Mouse (Mus musculus): ENCODE data around the gene Tjp2.
"Not testable (repeated sequence)": the region's sequence is repeated elsewhere in the genome, so short reads cannot be mapped to it uniquely, and the experiment has no call there.

The Tjp2 gene

DNA sequence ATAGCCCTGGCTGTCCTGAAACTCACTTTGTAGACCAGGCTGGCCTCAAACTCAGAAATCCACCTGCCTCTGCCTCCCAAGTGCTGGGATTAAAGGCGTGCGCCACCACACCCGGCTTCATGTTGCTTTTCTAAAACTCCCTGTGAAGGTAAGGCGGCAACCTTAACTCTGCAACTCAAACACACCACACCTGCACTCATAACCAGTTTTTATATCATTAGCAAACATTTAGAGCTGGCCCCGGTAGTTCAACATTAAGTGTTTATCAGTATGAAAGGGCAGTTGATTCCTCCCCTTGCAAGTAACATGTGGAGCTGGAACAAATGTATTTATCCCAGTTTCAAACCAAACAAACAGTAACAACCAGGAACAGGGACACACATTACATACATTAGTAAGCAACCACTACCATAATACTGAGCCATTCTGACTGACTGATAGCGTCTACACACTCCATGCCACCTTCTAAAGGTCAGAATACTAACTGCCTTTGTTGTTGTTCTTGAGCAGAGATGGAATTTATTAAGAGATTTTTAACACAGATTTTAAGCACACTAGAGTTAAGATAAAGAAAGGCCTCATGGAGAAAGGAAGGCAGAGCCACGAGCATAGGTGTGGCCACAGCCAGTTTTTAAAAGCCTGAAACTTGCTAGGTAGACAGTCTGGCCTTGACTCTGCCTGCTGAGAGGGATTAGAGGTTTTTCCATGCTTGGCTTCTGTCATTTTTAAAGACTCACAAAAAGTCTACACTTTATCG, 101.1 kb downstream of the Tjp2 start:
- no peak for DNase-seq (ENCODE audit: low spot score in 2 of 2)

DNA sequence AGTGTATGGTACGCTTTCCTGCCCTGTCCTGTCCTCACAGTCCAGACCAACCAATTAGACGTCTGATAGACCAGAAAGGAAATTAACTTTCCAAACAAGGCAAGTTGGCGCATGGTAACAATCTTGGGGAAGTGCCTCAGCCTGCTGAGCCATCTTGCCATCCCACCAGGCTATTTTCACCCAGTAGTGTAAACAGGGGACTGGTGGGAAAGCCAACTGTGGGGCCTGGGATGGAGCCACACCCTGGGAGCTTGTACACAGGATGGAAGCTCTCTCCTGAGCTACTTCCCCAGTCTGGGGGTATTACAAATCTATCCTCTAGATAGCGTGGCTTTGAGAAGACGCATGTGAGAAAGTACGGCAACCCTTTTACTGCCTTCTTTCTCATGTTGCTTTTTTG, 101.7 kb downstream of the Tjp2 start:
- no peak for DNase-seq (ENCODE audit: low spot score in 2 of 2)

DNA sequence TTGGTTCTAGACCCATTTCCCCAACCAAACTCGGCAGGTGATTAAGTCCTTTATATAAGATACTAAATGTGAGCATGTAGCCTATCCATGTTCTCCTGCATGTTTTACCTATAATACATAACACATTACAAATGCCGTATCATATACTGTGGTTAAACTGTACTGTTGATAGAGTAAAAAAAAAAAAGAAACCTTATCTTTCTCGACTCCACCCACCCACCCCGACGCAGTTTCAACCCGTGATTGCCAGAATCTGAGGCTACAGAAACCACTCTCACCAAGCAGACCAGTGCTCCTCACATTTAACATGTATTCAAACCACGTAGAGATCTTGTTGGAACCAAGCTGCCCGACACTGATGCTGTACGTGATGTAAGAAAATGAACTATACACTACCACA, 102.2 kb downstream of the Tjp2 start:
- DNase-seq (ENCODE audit: low spot score in 2 of 2), result no peak

GRCm38 (mm10) chr19:24120811-24121210, 104.0 kb downstream of the Tjp2 start:
- no peak for DNase-seq (ENCODE audit: low spot score in 2 of 2)

- no peak for DNase-seq (ENCODE audit: low spot score in 2 of 2)
Observed at GRCm38 (mm10) chr19:24118775-24119174, 106.1 kb downstream of the Tjp2 start.

DNA sequence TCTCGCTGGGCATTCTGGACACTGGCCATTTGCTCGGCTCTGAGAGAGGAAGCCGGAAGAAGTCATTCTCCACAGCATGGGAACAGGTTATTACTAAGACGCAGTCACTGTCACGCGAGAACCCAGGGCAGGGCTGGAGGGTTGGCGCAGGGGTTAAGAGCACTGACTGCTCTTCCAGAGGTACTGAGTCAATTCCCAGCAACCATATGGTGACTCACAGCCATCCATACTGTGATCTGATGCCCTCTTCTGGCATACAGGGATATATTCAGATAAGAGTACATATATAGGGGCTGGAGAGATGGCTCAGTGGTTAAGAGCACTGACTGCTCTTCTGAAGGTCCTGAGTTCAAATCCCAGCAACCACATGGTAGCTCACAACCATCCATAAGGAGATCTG, 113.2 kb downstream of the Tjp2 start:
- DNase-seq (ENCODE audit: low spot score in 2 of 2), result no peak

DNA sequence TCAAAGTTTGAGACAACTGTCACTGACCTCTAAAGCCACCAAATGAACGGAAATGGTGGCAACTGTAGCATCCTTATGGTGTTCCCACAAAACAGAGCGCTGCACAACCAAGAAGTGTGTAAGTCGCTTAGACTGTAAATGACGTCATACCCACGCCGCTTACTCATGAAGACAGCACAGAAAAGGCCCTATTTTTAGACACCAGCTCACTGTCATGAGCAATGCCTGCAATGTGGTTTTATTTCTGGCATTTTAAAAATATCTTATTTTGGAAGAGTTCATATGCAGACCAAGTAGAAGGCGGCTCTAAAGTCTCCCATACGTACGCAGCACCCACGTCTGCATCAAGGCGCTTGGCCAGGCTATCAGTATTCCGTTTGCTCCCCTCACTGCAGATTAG, 117.1 kb downstream of the Tjp2 start:
- DNase-seq (ENCODE audit: low spot score in 2 of 2), result no peak

DNA sequence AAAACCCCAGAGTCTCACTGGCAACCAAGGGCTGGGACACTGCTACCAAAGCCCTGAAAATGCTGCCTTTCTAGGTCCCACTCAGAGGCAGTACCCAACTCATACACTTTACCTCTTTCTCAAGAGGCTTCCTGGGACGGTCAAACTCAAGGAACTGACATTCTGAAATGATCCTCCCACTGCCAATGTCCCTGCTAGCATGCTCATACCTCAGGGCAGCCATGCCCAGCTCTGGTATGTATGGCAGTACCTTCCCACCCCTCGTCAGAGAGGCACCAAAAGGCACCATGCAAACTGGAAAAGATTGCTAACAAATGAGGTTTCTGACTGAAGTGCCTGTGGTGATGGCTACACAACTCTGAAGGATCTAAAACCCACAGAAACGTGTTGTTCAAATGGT, 121.0 kb downstream of the Tjp2 start:
- no peak for DNase-seq (ENCODE audit: low spot score in 2 of 2)

DNA sequence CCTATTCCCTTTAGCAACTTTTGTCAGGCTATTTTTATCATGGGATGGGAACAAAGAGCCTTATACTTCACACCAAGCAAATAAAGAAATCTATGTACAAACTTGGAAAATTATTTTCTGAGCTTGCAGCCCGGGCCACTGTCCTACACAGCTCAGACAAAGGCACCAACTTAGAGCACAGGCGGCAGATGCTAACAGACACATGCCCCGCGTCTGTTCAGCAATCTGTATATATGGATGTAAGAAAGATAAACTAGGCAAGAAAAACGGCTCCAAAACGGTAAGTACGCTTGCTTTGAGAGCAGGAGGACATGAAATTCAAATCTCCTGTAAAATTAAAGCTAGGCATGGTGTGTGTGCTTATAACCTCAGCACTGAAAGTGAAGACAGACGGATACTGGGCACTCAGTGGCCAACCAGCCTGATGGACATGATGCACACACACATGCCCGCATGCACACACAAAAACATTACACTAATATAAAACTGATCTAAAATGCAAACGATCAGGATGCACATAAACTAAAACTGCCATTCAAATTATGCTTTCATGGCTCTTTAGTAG, 122.2 kb downstream of the Tjp2 start:
- no peak for DNase-seq (ENCODE audit: low spot score in 2 of 2)

- peak in 1 of 2 experiments; percentile 7 for DNase-seq (ENCODE audit: low spot score in 2 of 2)
Observed at GRCm38 (mm10) chr19:24101183-24101582, 123.6 kb downstream of the Tjp2 start.

GRCm38 (mm10) chr19:24098691-24099090, 126.1 kb downstream of the Tjp2 start:
- no peak for DNase-seq (ENCODE audit: low spot score in 2 of 2)

GRCm38 (mm10) chr19:24097666-24098455, 127.0 kb downstream of the Tjp2 start:
- no peak for DNase-seq (ENCODE audit: low spot score in 2 of 2)

DNA sequence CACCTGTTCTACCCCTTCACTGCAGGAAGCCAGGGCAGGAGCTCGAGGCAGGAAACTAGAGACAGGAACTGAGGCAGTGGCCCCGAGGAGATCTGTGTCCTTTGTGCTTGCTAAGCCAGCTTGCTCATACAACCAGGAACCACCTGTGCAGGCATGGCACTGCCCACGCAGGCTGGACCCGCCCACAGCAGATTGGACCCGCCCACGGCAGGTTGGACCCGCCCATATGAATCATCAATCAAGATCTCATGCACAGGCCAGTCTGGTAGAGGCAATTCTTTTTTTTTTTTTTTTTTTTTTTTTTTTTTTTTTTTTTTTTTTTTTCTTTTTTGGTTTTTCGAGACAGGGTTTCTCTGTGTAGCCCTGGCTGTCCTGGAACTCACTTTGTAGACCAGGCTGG, 132.8 kb downstream of the Tjp2 start:
- not testable (repeated sequence) for DNase-seq (ENCODE audit: low spot score in 2 of 2)

DNA sequence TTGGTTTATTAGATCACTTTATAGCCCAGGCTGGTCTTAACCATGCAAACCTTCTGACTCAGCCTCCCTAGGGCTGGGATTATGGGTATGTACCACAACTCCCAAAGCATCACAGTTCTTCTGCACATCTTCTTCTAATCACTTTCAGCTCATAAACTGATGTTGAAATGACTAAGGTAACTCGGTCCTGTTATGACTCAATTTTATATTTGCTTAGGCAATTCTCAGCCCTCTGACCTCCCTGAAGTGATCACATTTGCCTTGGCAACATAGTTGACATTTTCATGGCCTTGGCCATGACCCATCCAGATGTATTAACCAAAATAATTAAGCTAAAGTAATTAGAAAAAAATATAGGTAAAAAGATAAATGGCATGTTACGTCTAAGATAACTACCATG, 134.5 kb downstream of the Tjp2 start:
- DNase-seq (ENCODE audit: low spot score in 2 of 2), result no peak

GRCm38 (mm10) chr19:24085306-24085705, 139.5 kb downstream of the Tjp2 start:
- no peak for DNase-seq (ENCODE audit: low spot score in 2 of 2)

DNA sequence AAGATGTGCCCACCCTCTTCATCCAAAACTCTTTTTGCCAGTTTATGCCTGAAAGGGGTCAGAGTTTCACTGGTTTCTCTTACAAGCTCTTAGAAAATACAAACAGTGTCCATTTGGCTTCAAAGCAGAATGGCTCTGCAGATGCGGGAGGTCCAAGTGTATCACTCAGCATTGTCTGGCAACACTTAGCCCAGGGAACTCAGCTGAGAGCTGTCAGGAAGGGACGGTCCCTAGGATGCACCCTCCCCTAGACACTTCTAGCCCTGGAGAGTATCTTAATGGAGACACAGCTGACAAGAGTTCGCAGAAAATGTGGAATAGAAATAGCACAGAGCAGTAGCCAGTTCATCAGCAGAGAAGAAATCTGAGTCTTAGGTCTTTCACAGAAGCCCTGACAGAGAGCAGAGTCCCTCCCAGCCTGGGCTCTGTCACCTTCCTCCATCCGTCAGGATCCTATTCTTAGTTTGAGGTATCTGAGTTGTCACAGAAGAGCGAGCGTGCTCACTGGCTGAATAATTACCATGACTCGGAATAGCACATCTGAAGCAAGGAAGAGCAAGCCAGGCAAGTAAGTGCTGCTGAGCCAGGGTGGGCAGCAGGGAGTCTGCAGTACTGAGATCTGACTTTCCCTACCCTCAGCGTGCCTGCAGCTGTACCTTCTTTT, 144.3 kb downstream of the Tjp2 start:
- peak; percentile 9 to 21 for DNase-seq (ENCODE audit: low spot score in 2 of 2)

- DNase-seq (ENCODE audit: low spot score in 2 of 2), result no peak
Observed at GRCm38 (mm10) chr19:24077658-24078057, 147.2 kb downstream of the Tjp2 start.

GRCm38 (mm10) chr19:24076536-24076935, 148.3 kb downstream of the Tjp2 start:
- DNase-seq (ENCODE audit: low spot score in 2 of 2), result no peak

- DNase-seq (ENCODE audit: low spot score in 2 of 2), result no peak
Observed at GRCm38 (mm10) chr19:24075927-24076326, 148.9 kb downstream of the Tjp2 start.

DNA sequence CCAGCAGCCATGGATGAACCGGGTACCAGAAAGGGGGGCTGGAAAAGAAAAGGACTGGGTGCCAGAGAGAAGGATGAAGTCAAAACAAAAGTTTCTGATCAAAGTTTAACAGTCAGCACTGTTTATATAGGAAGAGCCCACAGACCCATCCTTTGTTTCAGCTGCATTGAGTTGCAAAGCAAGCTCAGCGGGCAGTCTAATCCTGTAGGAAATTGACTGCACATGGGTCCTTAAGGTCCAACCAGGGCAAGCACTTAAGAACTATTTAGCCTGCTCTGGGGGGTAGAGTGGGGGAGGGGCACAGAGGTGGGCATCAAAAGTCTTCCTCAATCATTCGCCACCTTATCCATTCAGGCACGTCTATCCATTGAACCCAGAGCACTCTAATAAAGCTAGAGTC, 151.7 kb downstream of the Tjp2 start:
- no peak for DNase-seq (ENCODE audit: low spot score in 2 of 2)

DNA sequence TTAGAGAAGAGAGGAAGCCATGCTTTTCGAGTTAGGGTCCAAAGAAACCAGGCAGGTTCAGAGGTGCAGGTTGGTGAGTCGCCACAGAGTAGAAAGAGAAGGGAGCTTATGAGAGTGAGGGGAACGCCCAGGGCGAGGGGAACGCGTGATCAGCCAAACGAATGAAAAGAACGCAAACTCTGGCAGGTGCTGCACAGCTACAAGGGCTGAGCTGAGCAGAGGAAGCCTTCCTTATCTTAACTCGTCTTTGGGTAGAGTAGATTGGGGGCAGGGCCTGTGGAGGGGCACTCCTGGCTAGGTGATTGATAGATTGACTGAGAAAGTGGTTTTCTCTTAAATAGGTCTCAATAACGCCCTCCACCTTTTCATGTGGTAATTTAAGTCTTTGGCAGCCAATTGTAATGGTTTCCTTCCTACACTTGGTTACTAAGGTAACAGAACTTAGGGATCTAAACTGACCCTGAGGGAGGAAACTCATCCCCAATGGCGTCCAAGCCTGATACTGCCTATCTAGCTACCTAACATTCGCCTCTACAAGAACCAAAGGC, 160.4 kb downstream of the Tjp2 start:
- DNase-seq (ENCODE audit: low spot score in 2 of 2), result no peak

GRCm38 (mm10) chr19:24063585-24063984, 161.2 kb downstream of the Tjp2 start:
- no peak for DNase-seq (ENCODE audit: low spot score in 2 of 2)

Measured in heart, adult 9 months (tissue).